Mouse (Mus musculus): ENCODE results near the gene Cmss1. TPM values are rescaled to one million over a fixed set of nuclear protein-coding genes. Genes with fewer than 3 reads are reported as not detected.
"Not testable (repeated sequence)": the region's sequence is repeated elsewhere in the genome, so short reads cannot be mapped to it uniquely, and the experiment has no call there.

Gene Cmss1
- polyA plus RNA-seq, 1 experiment from 2014 or later: 63.6 TPM

DNA sequence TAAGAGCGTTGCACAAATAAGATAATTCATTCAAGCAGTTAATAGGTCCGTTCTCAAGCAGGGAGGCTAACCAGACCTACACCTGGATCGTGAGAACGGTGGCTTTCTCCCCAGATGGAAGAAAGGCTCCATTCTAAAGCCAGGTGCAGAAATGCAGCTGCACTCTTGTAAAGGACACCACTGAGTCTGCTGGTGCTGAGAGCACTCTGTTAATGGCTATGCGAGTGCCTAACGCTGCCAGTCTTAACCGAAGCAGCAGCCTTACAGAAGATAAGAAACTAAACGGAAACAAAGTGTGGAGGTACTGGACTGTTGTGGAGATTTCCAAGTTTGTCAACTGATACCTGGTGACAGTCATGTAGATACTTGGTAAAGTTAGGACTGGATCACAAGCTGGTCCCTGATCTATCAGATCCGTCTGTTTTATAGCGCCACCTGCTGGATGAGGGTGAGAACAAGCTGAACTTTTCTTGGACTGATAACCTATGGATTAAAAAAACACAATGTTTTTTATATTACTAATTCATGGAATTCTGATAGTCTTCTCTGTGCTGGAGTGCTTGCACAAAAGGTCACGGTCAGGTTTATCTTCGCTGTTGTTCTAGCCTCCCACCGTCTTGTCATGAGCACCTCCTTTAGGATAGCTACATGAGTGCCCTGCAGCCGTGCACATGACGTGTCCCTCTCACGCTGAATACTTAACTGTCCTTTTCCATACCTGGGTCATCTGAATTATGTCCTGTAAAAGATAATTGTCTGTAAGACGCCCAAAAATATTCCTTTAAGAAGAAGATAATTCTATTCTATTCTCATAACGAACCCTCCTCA is 208.1 kb downstream of the Cmss1 start:
- no peaks in the 10 kb centered on the region for H3K27me3 ChIP-seq (ENCODE audit: poor library complexity, severe bottlenecking)
- H3K36me3 ChIP-seq (replicated peaks): no peaks in the 10 kb centered on the region
- peaks cover 13% of the 10 kb centered on the region for H3K4me1 ChIP-seq
- H3K9me3 ChIP-seq: no peaks in the 10 kb centered on the region
- no peak overlapping the region for H3K4me3 ChIP-seq
- WGBS: 58% methylated on average over 18 of the region's 18 CpGs
- peak; percentile 49 for DNase-seq (ENCODE audit: extremely low spot score, low spot score)
- no peak overlapping the region for H3K27ac ChIP-seq

DNA sequence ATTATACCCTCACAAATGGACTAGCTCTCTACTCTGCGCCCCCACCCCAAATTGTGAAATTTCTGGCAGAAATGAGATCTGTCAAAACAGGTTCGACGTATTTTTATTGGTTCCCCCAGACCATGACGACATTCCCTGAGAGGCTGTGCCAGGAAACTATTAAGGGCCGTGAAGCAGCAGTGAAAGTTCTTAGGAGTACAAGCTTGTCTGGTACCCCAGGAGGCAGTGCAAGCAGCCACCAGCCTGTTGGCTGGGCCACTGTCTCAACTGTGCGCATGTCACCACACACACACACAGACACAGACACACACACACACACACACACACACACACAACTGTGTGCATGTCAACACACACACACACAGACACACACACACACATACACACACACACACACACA is 208.8 kb downstream of the Cmss1 start:
- no peaks in the 10 kb centered on the region for H3K9me3 ChIP-seq
- no peak overlapping the region for H3K27ac ChIP-seq
- no peak for DNase-seq (ENCODE audit: extremely low spot score, low spot score)

DNA sequence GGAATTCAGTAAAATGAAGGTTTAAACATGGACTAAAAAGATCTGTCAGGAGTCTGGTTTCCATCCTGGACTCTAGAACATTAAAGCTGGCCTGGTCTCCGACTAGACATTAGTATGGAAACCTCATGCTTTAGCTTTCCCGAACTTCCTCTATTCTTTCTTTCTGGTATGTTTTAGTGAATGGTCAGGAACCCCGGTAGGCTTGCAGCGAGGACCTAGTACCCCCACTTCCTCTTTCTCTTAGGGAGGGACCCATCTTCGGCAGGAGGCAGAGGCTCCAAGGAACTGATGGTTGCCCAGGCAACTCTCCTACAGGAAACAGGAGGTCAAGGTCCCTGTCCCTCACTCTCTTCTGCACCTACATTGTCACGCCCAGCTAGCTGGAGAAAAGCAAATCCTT is 210.4 kb downstream of the Cmss1 start:
- DNase-seq (ENCODE audit: extremely low spot score, low spot score): no peak
- H3K4me1 ChIP-seq: peaks cover 13% of the 10 kb centered on the region
- 77% methylated on average over 6 of the region's 6 CpGs for WGBS

More for the DNA sequence above, 208.8 kb downstream of the Cmss1 start:
- Histone ChIP-seq H3K36me3 (replicated peaks) (no peaks in the 10 kb centered on the region), H3K4me3 (no peak overlapping the region), H3K27me3 (ENCODE audit: poor library complexity, severe bottlenecking) (no peaks in the 10 kb centered on the region), H3K4me1 (peaks cover 13% of the 10 kb centered on the region)
- WGBS: 86% methylated on average over 6 of the region's 6 CpGs

DNA sequence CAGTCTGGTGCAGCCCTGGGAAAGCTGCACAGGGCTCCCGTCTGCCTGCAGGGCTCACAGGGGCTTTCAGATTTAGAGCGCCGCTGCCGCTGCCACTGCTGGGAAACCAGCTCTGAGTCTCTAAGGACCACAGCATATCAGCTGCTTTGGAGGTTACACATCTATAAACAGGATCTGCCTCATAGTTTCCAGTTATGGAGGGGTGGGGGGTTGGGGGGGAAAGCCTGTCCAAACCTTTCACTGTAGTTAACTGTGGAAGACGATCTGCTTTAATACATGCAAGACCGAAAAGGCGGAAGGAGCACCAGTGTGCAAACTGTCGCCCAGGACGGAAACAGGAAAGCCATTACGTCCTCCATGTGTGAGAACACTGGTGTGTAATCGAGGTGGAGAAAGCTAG is 213.5 kb downstream of the Cmss1 start:
- Histone ChIP-seq H3K27ac (no peak overlapping the region), H3K27me3 (ENCODE audit: poor library complexity, severe bottlenecking) (no peaks in the 10 kb centered on the region), H3K4me3 (no peak overlapping the region), H3K36me3 (replicated peaks) (no peaks in the 10 kb centered on the region), H3K9me3 (no peaks in the 10 kb centered on the region), H3K4me1 (peaks cover 9% of the 10 kb centered on the region)
- DNase-seq (ENCODE audit: extremely low spot score, low spot score): no peak
- WGBS: 82% methylated on average over 11 of the region's 11 CpGs

More for the DNA sequence above, 210.4 kb downstream of the Cmss1 start:
- no peaks in the 10 kb centered on the region for H3K27me3 ChIP-seq (ENCODE audit: poor library complexity, severe bottlenecking)
- H3K27ac ChIP-seq: no peak overlapping the region
- no peaks in the 10 kb centered on the region for H3K9me3 ChIP-seq
- H3K4me3 ChIP-seq: no peak overlapping the region
- no peaks in the 10 kb centered on the region for H3K36me3 ChIP-seq (replicated peaks)

DNA sequence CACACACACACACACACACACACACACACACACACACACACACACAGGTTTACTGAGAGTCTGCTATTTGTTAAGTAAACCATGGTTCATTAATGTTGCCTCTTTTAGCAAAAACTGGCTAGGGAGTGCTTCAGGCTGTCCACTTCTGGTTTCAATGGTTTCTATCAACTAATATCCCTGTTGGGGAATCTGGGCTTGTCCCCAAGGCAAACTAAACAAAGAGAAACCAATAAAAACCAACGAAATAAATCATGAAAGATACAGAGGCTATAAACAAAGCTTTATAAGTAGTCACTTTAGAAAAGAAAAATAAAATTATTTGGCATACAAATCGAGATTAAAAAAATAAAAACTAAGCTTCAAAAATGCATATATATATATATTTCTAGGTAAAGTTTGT is 214.2 kb downstream of the Cmss1 start:
- Histone ChIP-seq H3K27ac (no peak overlapping the region), H3K36me3 (replicated peaks) (no peaks in the 10 kb centered on the region), H3K9me3 (no peaks in the 10 kb centered on the region), H3K4me3 (no peak overlapping the region), H3K27me3 (ENCODE audit: poor library complexity, severe bottlenecking) (no peaks in the 10 kb centered on the region), H3K4me1 (0 out of 2 replicates have a peak, but pooled peaks cover 2% of the 10 kb centered on the region)
- 82% methylated on average over 2 of the region's 2 CpGs for WGBS
- DNase-seq (ENCODE audit: extremely low spot score, low spot score): no peak

DNA sequence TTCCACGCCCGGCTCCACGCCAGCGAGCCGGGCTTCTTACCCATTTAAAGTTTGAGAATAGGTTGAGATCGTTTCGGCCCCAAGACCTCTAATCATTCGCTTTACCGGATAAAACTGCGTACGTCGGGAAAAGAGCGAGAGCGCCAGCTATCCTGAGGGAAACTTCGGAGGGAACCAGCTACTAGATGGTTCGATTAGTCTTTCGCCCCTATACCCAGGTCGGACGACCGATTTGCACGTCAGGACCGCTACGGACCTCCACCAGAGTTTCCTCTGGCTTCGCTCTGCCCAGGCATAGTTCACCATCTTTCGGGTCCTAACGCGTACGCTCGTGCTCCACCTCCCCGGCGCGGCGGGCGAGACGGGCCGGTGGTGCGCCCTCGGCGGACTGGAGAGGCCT is 215.5 kb downstream of the Cmss1 start:
- H3K27me3 ChIP-seq (ENCODE audit: poor library complexity, severe bottlenecking); H3K4me1 ChIP-seq; H3K9me3 ChIP-seq; H3K4me3 ChIP-seq; DNase-seq (ENCODE audit: extremely low spot score, low spot score); H3K36me3 ChIP-seq (replicated peaks); H3K27ac ChIP-seq: not testable (repeated sequence)
- WGBS: 35% methylated on average over 29 of the region's 39 CpGs

DNA sequence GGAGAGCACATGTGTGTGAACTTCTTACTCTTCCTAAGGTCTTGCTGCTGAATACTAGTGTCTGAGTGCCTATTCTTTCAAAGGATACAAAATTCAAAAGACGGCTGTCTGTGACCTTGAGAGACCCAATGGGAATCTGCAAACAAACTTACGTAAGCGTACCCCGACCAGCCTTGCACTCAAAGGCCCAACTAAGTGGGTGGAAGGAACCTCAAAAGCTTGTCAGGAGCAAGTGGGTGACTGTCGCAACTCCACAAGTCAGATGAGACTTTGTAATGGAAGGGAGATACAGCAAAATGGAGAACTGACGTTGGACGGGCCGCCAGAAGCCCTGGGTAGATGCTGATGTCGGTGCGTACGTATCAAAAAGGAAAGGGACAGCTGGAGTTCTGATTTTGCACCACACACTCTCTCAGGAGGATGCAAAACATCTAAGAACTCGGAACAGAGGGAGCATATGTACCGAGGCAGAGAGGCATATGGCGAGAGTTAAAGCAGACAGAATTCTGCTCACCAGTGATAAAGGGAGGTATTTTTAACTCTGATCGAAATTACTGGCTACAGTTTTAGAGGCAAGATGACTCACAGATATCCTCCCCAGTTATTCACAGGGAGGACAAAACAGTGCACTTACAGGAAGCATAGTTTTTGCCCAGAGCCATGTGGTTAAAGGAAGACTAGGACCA is 217.0 kb downstream of the Cmss1 start:
- Histone ChIP-seq H3K27me3 (ENCODE audit: poor library complexity, severe bottlenecking) (no peaks in the 10 kb centered on the region), H3K9me3 (no peaks in the 10 kb centered on the region), H3K4me1 (no peaks in the 10 kb centered on the region), H3K27ac (no peak overlapping the region), H3K36me3 (replicated peaks) (no peaks in the 10 kb centered on the region), H3K4me3 (no peak overlapping the region)
- WGBS: 94% methylated on average over 15 of the region's 15 CpGs
- no peak for DNase-seq (ENCODE audit: extremely low spot score, low spot score)

DNA sequence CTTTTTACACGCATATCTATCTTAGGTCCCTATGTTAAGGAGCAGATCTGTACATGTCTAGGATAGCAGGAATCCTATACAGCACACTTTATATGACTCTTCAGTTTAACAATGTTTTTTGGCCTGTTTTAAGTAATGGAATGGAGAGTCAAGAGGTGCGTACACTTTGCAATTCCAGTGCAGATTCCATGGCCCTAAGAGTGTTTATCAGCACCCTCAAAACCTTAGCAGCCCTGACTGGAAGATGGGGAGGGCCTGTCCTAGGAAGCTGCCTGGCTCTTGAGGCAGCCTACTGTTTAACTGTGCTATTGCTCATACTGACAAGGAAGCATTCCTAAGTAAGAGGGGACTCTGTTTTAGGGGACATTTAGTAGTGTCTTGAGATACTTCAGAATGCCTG is 222.4 kb downstream of the Cmss1 start:
- H3K4me1 ChIP-seq: no peaks in the 10 kb centered on the region
- no peak overlapping the region for H3K27ac ChIP-seq
- no peaks in the 10 kb centered on the region for H3K27me3 ChIP-seq (ENCODE audit: poor library complexity, severe bottlenecking)
- H3K36me3 ChIP-seq (replicated peaks): no peaks in the 10 kb centered on the region
- 98% methylated on average over 2 of the region's 2 CpGs for WGBS
- H3K9me3 ChIP-seq: no peaks in the 10 kb centered on the region
- no peak for DNase-seq (ENCODE audit: extremely low spot score, low spot score)
- no peak overlapping the region for H3K4me3 ChIP-seq

DNA sequence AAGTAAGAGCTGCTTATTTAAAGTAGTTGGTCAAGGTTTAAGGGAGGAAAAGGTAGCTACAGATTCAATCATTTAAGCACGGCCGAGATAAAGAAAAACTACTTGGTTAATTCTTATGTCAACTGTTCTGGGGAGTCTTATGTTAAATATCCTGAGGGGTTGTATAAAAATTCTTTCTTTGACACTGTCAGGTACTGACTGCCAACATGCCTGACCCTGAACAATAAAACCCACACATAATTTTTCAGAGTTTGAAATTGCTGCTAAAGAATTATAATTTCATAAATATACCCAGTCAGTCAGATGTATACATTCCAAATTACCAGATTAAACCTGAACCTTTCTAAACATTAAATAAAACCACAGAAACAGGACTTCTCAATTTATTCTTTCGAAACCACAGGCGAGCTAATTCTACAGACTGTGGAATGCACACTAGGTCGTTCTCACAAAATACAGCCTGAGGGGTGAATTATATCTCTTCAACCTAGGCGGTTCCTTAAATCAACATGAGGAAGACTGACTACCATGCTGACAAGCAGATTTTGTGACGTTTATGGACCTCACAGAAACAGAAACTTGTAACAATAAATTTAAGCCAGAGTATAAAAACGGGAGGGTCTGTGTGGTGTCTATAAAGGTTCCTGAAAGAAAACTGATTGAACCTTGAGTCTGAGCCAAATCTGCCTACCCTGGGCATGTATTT is 223.2 kb downstream of the Cmss1 start:
- DNase-seq (ENCODE audit: extremely low spot score, low spot score): no peak
- WGBS: 81% methylated on average over 8 of the region's 8 CpGs
- H3K27ac ChIP-seq: no peak overlapping the region

DNA sequence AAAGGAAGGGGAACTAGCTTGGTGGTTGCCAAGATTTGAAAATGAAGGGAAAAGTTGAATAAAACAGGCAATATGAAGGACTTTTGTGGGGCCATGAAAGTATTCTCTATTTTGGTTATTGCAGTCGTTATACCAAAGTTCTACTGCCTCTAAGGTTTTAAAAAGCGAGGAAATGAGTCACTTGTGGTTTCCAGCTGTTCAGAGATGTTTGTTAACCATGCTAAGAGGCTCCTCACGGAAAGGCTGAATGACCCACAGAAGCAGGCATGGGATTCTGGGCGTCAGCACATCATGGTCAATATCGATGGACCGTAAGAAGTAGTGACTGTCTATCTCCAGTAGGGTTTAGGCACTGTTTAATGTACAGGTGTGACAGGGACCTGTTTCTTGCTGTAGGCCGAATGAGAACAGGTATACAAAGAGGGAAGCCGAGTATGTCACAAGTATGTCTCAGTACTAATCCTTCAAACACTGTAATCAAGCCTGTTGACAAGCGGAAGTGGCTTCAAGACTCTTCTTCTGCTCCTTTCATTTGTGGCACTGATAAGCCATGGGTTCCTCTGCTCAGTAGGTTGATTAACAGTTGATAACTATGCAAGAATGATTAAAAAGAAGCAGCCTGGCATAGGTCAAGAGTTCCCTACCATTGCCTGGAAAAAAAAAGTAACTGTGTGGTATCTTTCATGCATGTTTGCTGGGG is 227.9 kb downstream of the Cmss1 start:
- Histone ChIP-seq H3K36me3 (replicated peaks) (no peaks in the 10 kb centered on the region), H3K27ac (no peak overlapping the region), H3K4me1 (peaks cover 5% of the 10 kb centered on the region; the same call in 1 of the 2 replicates), H3K9me3 (no peaks in the 10 kb centered on the region), H3K4me3 (no peak overlapping the region), H3K27me3 (ENCODE audit: poor library complexity, severe bottlenecking) (no peaks in the 10 kb centered on the region)
- WGBS: 86% methylated on average over 9 of the region's 9 CpGs
- no peak for DNase-seq (ENCODE audit: extremely low spot score, low spot score)

More for the DNA sequence above, 223.2 kb downstream of the Cmss1 start:
- Histone ChIP-seq H3K4me1 (no peaks in the 10 kb centered on the region), H3K4me3 (no peak overlapping the region), H3K27me3 (ENCODE audit: poor library complexity, severe bottlenecking) (no peaks in the 10 kb centered on the region), H3K36me3 (replicated peaks) (no peaks in the 10 kb centered on the region), H3K9me3 (no peaks in the 10 kb centered on the region)

DNA sequence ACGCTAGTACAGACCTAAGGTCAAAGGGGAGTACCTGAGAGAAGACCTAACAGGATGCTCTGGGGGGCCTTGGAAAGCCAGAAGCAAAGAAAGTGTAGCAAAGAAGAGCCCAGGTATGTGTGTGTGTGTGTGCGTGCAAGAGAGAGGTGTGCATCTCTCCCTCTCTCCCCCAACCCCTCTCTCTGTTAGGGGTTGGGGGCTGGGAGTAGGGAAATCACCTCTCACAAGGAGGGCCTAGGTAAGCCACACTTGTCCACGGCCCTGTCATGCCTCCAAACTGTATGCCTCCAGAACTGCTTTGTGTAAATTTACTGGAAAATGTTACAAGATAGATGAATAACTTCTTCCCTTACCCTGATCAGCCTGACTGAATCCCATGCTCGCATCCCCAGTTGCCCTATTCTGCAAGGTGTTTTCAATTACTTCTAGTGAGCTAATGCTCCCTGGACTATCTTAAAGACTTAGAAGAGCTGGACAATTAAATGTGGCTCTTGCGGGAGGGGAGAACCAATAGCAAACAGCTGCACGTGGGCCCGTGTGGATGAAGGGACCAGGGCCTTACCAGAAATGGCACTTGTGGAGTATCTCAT is 231.3 kb downstream of the Cmss1 start:
- no peaks in the 10 kb centered on the region for H3K9me3 ChIP-seq
- H3K27me3 ChIP-seq (ENCODE audit: poor library complexity, severe bottlenecking): no peaks in the 10 kb centered on the region
- H3K36me3 ChIP-seq (replicated peaks): no peaks in the 10 kb centered on the region
- H3K4me3 ChIP-seq: no peak overlapping the region
- H3K4me1 ChIP-seq: peaks cover 6% of the 10 kb centered on the region
- WGBS: 85% methylated on average over 7 of the region's 7 CpGs
- no peak overlapping the region for H3K27ac ChIP-seq
- DNase-seq (ENCODE audit: extremely low spot score, low spot score): no peak

DNA sequence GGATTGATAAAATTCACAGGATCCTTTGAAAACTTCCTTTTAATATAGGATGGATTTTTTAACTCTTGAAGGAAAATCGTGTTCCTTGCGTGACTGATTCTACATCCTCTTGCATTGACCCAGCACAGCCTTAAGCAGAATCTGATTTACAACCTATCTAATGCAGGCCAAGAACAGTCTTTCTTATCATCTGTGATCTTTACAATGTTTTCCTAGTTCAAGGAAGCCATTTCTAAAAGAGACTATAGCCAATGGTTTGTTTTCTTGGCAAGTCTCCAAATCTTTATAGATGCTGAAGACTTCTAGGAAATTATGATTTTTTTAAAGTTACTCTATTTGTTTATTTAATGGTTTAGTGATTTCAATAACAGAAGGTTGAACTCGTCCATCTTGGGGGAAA is 234.5 kb downstream of the Cmss1 start:
- no peaks in the 10 kb centered on the region for H3K9me3 ChIP-seq
- peaks cover 15% of the 10 kb centered on the region for H3K4me1 ChIP-seq
- no peak overlapping the region for H3K4me3 ChIP-seq
- H3K27ac ChIP-seq: no peak overlapping the region
- no peak for DNase-seq (ENCODE audit: extremely low spot score, low spot score)
- H3K27me3 ChIP-seq (ENCODE audit: poor library complexity, severe bottlenecking): no peaks in the 10 kb centered on the region
- H3K36me3 ChIP-seq (replicated peaks): no peaks in the 10 kb centered on the region
- 89% methylated on average over 3 of the region's 3 CpGs for WGBS

All from forebrain, embryonic 10.5 days (tissue).